Mouse (Mus musculus) CD8-positive naive resting alpha-beta T cell, adult 2 months (primary cell): ENCODE measurements at regions not wholly inside any gene's neighbourhood (a gene's known extent, or its start where the extent isn't known, plus 50 kb on each side); places are given as distances from the start of the nearest gene placed in this dataset.

Experiments
- DNase-seq, 2 experiments: peaks; one replicate each; pipeline ENCODE4 v3.0.0; 2022; ENCODE audit warnings: low read depth in 2 of 2, low spot score in 2 of 2

- DNase-seq: no peak
These were observed 287.2 kb downstream of the Gsdmc2 start for GRCm38 (mm10) chr15:63557816-63558215.

GRCm38 (mm10) chr15:63553597-63553996, 291.4 kb downstream of the Gsdmc2 start:
- no peak for DNase-seq

GRCm38 (mm10) chr15:63532337-63533055, 312.5 kb downstream of the Gsdmc2 start:
- no peak for DNase-seq

- no peak for DNase-seq
These were observed 317.7 kb downstream of the Gsdmc2 start for GRCm38 (mm10) chr15:63527318-63527717.

GRCm38 (mm10) chr15:63526820-63527219, 318.2 kb downstream of the Gsdmc2 start:
- no peak for DNase-seq

GRCm38 (mm10) chr15:63517301-63517700, 327.7 kb downstream of the Gsdmc2 start:
- no peak for DNase-seq

- DNase-seq: no peak
These were observed 344.5 kb downstream of the Gsdmc2 start for GRCm38 (mm10) chr15:63500453-63500852.

- DNase-seq: no peak
These were observed 346.5 kb downstream of the Gsdmc2 start for GRCm38 (mm10) chr15:63498483-63498882.

- no peak for DNase-seq
These were observed 347.8 kb downstream of the Gsdmc2 start for GRCm38 (mm10) chr15:63497207-63497606.

GRCm38 (mm10) chr15:63484910-63485309, 360.1 kb downstream of the Gsdmc2 start:
- no peak for DNase-seq

GRCm38 (mm10) chr15:63484217-63484887, 360.6 kb downstream of the Gsdmc2 start:
- no peak for DNase-seq

GRCm38 (mm10) chr15:63479270-63479805, 365.6 kb downstream of the Gsdmc2 start:
- DNase-seq: no peak

GRCm38 (mm10) chr15:63466916-63467315, 378.1 kb downstream of the Gsdmc2 start:
- no peak for DNase-seq

GRCm38 (mm10) chr15:63452529-63452928, 392.4 kb downstream of the Gsdmc2 start:
- no peak for DNase-seq

- no peak for DNase-seq
These were observed 398.7 kb downstream of the Gsdmc2 start for GRCm38 (mm10) chr15:63446288-63446687.

- DNase-seq: no peak
These were observed 400.0 kb downstream of the Gsdmc2 start for GRCm38 (mm10) chr15:63445016-63445415.

GRCm38 (mm10) chr15:63442146-63442780, 402.7 kb downstream of the Gsdmc2 start:
- DNase-seq: no peak

- no peak for DNase-seq
These were observed 432.3 kb downstream of the Gsdmc2 start for GRCm38 (mm10) chr15:63412649-63413048.

GRCm38 (mm10) chr15:63411771-63412118, 433.2 kb downstream of the Gsdmc2 start:
- no peak for DNase-seq

- DNase-seq: no peak
These were observed 433.8 kb downstream of the Gsdmc2 start for GRCm38 (mm10) chr15:63410994-63411770.

GRCm38 (mm10) chr15:63400445-63400844, 444.5 kb downstream of the Gsdmc2 start:
- DNase-seq: no peak
